Mouse (Mus musculus): ENCODE data around the gene Slc12a6. TPM values are rescaled to one million over a fixed set of nuclear protein-coding genes. Genes with fewer than 3 reads are reported as not detected.
A peak's percentile ranks its signal among the peaks of the same experiment; 100 is the strongest.

Gene Slc12a6
- polyA plus RNA-seq, 1 experiment from 2014 or later, result 10.7 TPM

DNA sequence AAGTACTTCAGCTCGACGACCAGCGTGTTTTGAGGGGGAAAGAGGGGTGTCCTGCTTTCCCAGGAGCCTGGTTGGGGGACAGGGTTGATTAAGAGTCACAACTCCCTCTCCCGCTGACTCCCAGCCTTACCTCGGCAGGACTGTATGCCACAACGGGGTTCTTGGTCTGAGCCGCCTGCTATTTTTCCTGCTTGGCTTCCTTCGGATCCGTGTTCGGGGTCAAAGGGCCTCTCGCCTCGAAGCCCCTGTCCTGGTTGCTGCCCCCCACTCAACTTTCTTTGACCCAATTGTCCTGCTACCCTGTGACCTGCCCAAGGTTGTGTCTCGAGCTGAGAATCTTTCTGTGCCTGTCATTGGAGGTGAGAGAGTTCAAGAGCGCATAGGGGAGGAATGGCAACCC, 23.8 kb upstream of the Slc12a6 start:
- no peak overlapping the region for H3K4me2 ChIP-seq
- 58% methylated on average over 14 of the region's 14 CpGs for WGBS
- H3K9ac ChIP-seq, result no peak overlapping the region
- no peak for ATAC-seq (replicated peaks; ENCODE audit: low FRiP score)
- H3K4me3 ChIP-seq (replicated peaks), result no peak overlapping the region
- peaks cover 23% of the 10 kb centered on the region for H3K36me3 ChIP-seq
- no peak overlapping the region for H3K27ac ChIP-seq
- H3K27me3 ChIP-seq, result 0 out of 2 replicates have a peak, but pooled peaks cover 3% of the 10 kb centered on the region
- H3K4me1 ChIP-seq, result peaks cover 37% of the 10 kb centered on the region
- no peaks in the 10 kb centered on the region for H3K9me3 ChIP-seq (replicated peaks)

DNA sequence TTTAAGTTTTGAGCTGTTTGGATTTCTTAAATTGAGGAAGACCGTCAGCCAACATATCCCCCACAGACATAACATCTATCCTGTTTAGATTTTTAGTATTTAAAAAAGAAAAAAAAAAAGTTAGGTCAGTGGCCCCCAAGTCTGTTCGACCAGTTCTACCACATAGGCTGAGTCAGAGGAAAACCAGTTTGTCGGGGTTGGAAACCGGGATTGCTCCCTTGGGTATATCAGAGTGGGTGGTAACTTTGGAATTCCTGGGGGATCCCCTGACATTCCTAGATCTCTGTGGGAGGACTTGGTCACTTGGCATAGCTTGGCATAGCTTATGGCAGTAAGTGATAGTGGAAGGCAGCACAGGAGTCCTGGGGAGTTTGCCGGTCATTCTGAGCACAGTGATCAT, 20.3 kb upstream of the Slc12a6 start:
- Histone ChIP-seq H3K27me3 (no peaks in the 10 kb centered on the region), H3K9me3 (replicated peaks) (no peaks in the 10 kb centered on the region), H3K36me3 (peaks cover 23% of the 10 kb centered on the region), H3K27ac (no peak overlapping the region), H3K4me3 (replicated peaks) (no peak overlapping the region), H3K4me2 (no peak overlapping the region), H3K9ac (no peak overlapping the region), H3K4me1 (peaks cover 24% of the 10 kb centered on the region)
- ATAC-seq (replicated peaks; ENCODE audit: low FRiP score), result no peak
- 76% methylated on average over 5 of the region's 5 CpGs for WGBS

DNA sequence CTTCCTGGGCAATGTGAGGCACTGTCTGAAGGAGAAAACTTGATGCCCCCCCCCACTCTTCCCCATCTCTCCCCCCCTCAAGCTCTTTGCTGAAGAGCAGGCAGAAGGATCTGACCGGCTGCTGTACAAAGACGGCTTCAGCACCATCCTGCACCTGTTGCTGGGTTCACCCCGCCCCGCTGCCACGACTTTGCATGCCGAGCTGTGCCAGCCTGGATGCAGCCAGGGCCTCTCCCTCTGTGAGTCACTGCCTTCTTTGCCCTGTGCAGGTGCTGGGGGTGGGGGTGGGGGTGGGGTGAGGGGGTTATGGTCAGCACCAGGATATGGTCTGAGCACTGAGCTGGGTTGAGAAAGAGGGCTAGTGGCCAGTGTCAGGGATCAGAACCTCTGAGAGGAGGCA, 19.4 kb upstream of the Slc12a6 start:
- H3K27ac ChIP-seq, result no peak overlapping the region
- no peaks in the 10 kb centered on the region for H3K9me3 ChIP-seq (replicated peaks)
- WGBS, result 84% methylated on average over 6 of the region's 6 CpGs
- H3K36me3 ChIP-seq, result peaks cover 23% of the 10 kb centered on the region
- no peak overlapping the region for H3K4me3 ChIP-seq (replicated peaks)
- peak; percentile 13; the same call in 1 of the 2 replicates for ATAC-seq (replicated peaks; ENCODE audit: low FRiP score)
- H3K4me1 ChIP-seq, result peaks cover 16% of the 10 kb centered on the region; the same call in 1 of the 2 replicates
- H3K4me2 ChIP-seq, result no peak overlapping the region
- H3K9ac ChIP-seq, result no peak overlapping the region
- no peaks in the 10 kb centered on the region for H3K27me3 ChIP-seq

DNA sequence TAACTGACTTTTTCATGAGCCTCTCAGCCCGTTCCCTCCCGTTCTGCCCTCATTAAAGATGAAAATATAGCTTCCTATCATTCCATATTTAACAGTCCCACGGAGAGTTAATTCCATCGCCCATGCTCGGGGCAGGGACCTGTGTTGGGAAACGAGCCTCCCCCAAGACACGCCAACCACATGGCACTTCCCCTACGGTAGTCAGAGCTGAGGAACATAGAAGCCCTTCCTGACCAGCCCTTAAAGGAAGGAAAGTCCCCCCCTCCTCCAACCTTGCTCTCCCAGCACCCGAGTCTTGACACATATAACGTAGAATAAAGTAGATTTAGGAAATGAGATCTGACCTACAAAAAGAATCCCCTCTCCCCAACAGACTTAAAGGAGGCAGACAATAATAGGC, 18.3 kb upstream of the Slc12a6 start:
- no peak for ATAC-seq (replicated peaks; ENCODE audit: low FRiP score)
- 80% methylated on average over 10 of the region's 10 CpGs for WGBS

DNA sequence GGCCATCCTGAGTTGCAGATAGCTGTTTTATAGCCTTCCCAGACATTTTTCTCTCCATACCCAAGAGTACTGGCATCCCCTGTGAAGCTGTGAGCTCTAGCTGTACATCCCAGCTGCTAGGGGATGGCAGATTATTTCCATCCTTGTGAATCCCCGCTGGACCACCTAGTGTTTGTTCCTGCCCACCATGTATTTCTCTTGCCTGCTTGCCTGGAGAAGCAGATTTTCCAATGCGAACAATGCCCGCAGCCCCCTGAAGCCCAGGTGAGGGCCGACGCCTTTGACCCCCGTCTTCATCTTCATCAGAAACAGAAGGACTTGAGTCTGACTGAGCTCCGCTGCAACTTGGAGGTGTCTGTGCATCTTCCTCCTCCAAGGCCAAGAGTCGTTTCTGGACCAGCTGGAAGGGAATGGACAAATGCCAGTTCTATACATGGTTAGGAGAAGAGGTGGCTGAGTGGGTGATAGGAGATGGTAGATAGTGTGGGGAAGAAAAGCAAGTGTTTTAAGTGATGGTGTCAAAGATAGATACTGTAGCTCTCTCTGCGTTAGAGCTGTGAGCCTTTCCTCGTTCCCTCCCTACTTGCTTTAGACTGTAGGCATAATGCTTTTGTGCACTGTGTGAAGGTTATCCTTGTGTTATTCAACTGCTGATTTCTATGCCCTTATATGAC, 15.7 kb upstream of the Slc12a6 start:
- Histone ChIP-seq H3K27me3 (no peaks in the 10 kb centered on the region), H3K27ac (no peak overlapping the region), H3K4me1 (peaks cover 3% of the 10 kb centered on the region; the same call in 1 of the 2 replicates), H3K9me3 (replicated peaks) (no peaks in the 10 kb centered on the region), H3K9ac (no peak overlapping the region), H3K4me2 (no peak overlapping the region), H3K4me3 (replicated peaks) (no peak overlapping the region), H3K36me3 (0 out of 2 replicates have a peak, but pooled peaks cover 12% of the 10 kb centered on the region)
- ATAC-seq (replicated peaks; ENCODE audit: low FRiP score), result no peak
- WGBS, result 91% methylated on average over 10 of the region's 10 CpGs

More for the DNA sequence above, 18.3 kb upstream of the Slc12a6 start:
- H3K9me3 ChIP-seq (replicated peaks), result no peaks in the 10 kb centered on the region
- no peak overlapping the region for H3K9ac ChIP-seq
- H3K36me3 ChIP-seq, result peaks cover 23% of the 10 kb centered on the region
- no peak overlapping the region for H3K4me3 ChIP-seq (replicated peaks)
- no peaks in the 10 kb centered on the region for H3K27me3 ChIP-seq
- H3K27ac ChIP-seq, result no peak overlapping the region
- H3K4me1 ChIP-seq, result peaks cover 14% of the 10 kb centered on the region; the same call in 1 of the 2 replicates
- H3K4me2 ChIP-seq, result no peak overlapping the region

DNA sequence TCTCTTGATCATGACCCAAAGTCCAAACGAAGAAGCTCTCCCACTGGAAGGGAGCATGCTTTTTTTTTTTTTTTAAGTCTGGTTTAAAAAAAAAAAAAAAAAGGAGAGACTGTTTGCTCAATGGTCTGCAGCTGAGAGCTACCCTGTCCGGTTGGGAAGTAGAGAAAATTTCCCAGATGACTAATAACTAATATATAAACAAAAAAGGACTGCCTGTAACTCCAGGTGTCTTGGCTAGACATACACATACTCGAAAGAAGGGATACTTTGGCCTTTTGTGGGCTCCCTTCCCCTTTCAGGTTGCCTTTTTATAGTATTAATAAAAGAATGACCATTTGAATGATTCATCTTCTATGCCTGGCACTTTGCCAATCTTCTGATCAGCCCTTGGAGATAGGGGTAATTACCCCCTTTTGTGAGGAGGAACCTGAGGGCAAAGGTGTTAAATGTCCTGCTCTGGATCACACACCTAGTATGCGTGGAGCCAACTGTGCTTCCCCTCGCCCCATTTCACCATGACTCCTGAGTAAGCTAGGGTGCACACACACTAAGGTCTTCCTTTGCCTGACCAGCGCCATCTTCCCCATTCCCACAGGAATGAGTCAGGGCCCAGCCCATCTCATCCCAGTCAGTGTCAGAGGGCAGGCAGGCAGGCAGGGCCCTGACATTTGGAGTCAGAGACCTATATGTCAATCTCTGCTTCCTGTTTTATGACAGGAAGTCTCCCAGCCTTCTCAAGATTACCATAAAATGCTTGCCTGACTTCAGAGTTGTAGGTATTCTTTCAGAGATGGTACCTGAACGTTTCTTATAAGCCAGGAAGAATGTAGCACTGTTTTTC, 10.7 kb upstream of the Slc12a6 start:
- WGBS, result 65% methylated on average over 7 of the region's 7 CpGs

GRCm38 (mm10) chr2:112259241-112259962, 6.2 kb upstream of the Slc12a6 start, which contains the start of gene Nutm1:
TSS of gene Nutm1 (minus strand) at chr2:112259291.
- no peaks in the 10 kb centered on the region for H3K9me3 ChIP-seq (replicated peaks)
- H3K4me1 ChIP-seq, result peaks cover 11% of the 10 kb centered on the region
- H3K9ac ChIP-seq, result no peak within 1 kb of the TSS
- H3K27ac ChIP-seq, result no peak within 1 kb of the TSS
- H3K4me3 ChIP-seq (replicated peaks), result no peak within 1 kb of the TSS
- no peaks in the 10 kb centered on the region for H3K27me3 ChIP-seq
- no peak within 1 kb of the TSS for H3K4me2 ChIP-seq
- ATAC-seq (replicated peaks; ENCODE audit: low FRiP score), result no peak
- H3K36me3 ChIP-seq, result no peaks in the 10 kb centered on the region
- WGBS, result 74% methylated on average over 10 of the region's 10 CpGs

More for the DNA sequence above, 10.7 kb upstream of the Slc12a6 start:
- no peak overlapping the region for H3K9ac ChIP-seq
- ATAC-seq (replicated peaks; ENCODE audit: low FRiP score), result no peak
- H3K4me1 ChIP-seq, result no peaks in the 10 kb centered on the region
- H3K27ac ChIP-seq, result no peak overlapping the region
- H3K4me2 ChIP-seq, result no peak overlapping the region
- no peak overlapping the region for H3K4me3 ChIP-seq (replicated peaks)
- H3K36me3 ChIP-seq, result no peaks in the 10 kb centered on the region
- H3K9me3 ChIP-seq (replicated peaks), result no peaks in the 10 kb centered on the region
- no peaks in the 10 kb centered on the region for H3K27me3 ChIP-seq

- ATAC-seq (replicated peaks; ENCODE audit: low FRiP score), result peak; percentile 63
- Histone ChIP-seq H3K9ac (peak within 1 kb of the TSS; percentile 70), H3K9me3 (replicated peaks) (no peaks in the 10 kb centered on the region), H3K36me3 (no peaks in the 10 kb centered on the region), H3K4me2 (peak within 1 kb of the TSS; percentile 70), H3K27ac (peak within 1 kb of the TSS; percentile 85), H3K4me1 (peaks cover 26% of the 10 kb centered on the region), H3K4me3 (replicated peaks) (peak within 1 kb of the TSS; percentile 76), H3K27me3 (no peaks in the 10 kb centered on the region)
- under 1% methylated on average over 36 of the region's 36 CpGs for WGBS
These were observed 3.6 kb upstream of the Slc12a6 start, which contains the start of gene Nop10 for GRCm38 (mm10) chr2:112261748-112262653. TSS of gene Nop10 (plus strand) at chr2:112261926.

DNA sequence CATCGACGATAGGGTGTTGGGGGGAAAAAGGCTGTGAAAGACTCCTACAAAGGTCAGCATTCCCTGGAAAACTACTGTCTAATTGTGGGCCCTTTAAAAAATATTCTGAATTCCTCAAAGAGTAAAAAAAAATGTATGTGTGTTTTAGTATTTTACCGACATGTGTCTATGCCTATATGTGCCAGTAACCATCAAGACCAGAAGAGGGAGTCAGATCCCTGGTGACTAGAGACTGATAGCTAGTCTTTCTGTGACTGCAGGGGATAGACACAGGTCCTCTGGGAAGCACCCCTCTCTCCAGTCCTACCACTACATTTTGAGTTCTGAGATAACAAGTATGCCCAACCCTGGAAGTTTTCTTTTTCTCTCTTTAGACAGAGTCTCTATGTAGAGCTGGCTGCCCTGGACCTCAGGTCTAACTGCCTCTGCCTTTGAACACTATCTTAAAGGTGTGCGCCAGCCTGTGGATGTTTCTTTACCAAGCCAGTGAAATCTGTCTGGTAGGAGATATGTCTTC, 2.8 kb upstream of the Slc12a6 start:
- ATAC-seq (replicated peaks; ENCODE audit: low FRiP score), result no peak
- whole genome bisulfite sequencing, result 30% methylated on average over 4 of the region's 4 CpGs
- H3K27ac ChIP-seq, result peak overlapping the region; percentile 85; the same call in 1 of the 2 replicates
- peaks cover 26% of the 10 kb centered on the region for H3K4me1 ChIP-seq
- H3K36me3 ChIP-seq, result no peaks in the 10 kb centered on the region
- no peaks in the 10 kb centered on the region for H3K9me3 ChIP-seq (replicated peaks)
- H3K4me2 ChIP-seq, result peak overlapping the region; percentile 70
- H3K4me3 ChIP-seq (replicated peaks), result peak overlapping the region; percentile 76
- H3K27me3 ChIP-seq, result no peaks in the 10 kb centered on the region
- H3K9ac ChIP-seq, result peak overlapping the region; percentile 70

DNA sequence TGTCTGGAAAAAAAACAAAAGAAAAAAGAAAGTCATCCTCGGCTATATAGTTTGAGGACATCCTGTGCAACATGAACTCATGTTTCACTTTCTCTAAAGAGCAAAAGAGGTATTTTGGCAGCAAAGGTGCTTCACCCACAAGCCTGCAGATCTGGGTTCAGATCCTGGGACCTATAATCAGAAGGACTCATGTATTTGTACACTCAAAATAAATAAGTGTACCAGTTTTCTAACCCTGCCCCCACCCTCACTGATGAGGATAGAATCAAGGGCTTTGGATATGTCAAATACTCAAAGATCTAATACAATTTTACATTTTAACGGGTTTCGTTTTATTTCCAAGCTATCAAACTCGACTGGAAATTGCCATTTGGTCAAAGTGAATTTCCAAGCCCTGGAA, 1.3 kb upstream of the Slc12a6 start:
- Histone ChIP-seq H3K4me1 (peaks cover 29% of the 10 kb centered on the region), H3K9ac (no peak overlapping the region), H3K4me3 (replicated peaks) (no peak overlapping the region), H3K4me2 (no peak overlapping the region), H3K36me3 (no peaks in the 10 kb centered on the region), H3K9me3 (replicated peaks) (no peaks in the 10 kb centered on the region), H3K27me3 (no peaks in the 10 kb centered on the region), H3K27ac (no peak overlapping the region)
- ATAC-seq (replicated peaks; ENCODE audit: low FRiP score), result no peak
- WGBS, result 76% methylated on average over 4 of the region's 4 CpGs

DNA sequence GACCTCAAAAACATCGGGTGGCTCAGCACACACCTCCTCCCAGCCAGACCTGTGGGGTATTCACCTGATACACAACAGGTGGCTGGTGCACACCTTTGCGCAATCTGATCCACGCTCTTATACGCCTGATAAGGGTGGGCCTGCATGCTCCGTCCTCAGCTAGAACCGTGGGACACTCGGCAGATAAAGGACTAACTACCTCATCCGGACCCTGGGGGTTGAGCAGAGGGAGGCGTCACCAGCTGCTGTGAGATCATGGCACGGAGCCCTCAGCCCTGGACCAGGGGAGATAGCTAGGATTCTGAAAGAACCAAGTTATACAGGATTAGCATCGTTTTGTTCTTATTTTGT, 592 bp downstream of the Slc12a6 start, which contains the start of gene Gm21985:
Gene Gm21985 (plus strand): TSS at position 73 of the 351 bp plus-strand sequence.
- Histone ChIP-seq H3K36me3 (no peaks in the 10 kb centered on the region), H3K27me3 (no peaks in the 10 kb centered on the region), H3K27ac (peak within 1 kb of the TSS; percentile 91), H3K9me3 (replicated peaks) (no peaks in the 10 kb centered on the region), H3K4me3 (replicated peaks) (peak within 1 kb of the TSS; percentile 89), H3K9ac (peak within 1 kb of the TSS; percentile 65), H3K4me1 (peaks cover 31% of the 10 kb centered on the region), H3K4me2 (peak within 1 kb of the TSS; percentile 78)
- WGBS, result 1% methylated on average over 11 of the region's 11 CpGs
- peak; percentile 31 for ATAC-seq (replicated peaks; ENCODE audit: low FRiP score)

All from kidney, embryonic 15.5 days (tissue).